Mouse (Mus musculus) embryonic facial prominence, embryonic 13.5 days (tissue): Measurements from ENCODE around the gene Taf4. TPM values are rescaled to one million over a fixed set of nuclear protein-coding genes. Genes with fewer than 3 reads are reported as not detected.

Source experiments
- ATAC-seq: fragments of 200-750 bp; cut with Nextera tagmentation; 2 replicates; pipeline ENCODE4 v1.8.0; 2017; ENCODE audit warnings: low read depth; ENCODE audit not compliant: insufficient number of reproducible peaks, insufficient read depth, low FRiP score, low TSS enrichment
- H3K27ac ChIP-seq: fragments of 300-500 bp; sonication (generic); 2 replicates; pipeline ENCODE4 v1.5.1; 2015; ENCODE audit warnings: moderate library complexity, mild to moderate bottlenecking, inconsistent platforms
- H3K27me3 ChIP-seq: fragments of 300-500 bp; sonication (generic); 2 replicates; pipeline ENCODE4 v1.6.1; 2015; ENCODE audit warnings: mild to moderate bottlenecking, inconsistent platforms
- H3K36me3 ChIP-seq: fragments of 300-500 bp; sonication (generic); 2 replicates; pipeline ENCODE4 v1.6.1; 2015; ENCODE audit warnings: mild to moderate bottlenecking, inconsistent platforms
- H3K4me1 ChIP-seq: fragments of 300-500 bp; sonication (generic); 2 replicates; pipeline ENCODE4 v1.6.1; 2015; ENCODE audit warnings: inconsistent platforms
- H3K4me2 ChIP-seq: fragments of 300-500 bp; sonication (generic); 2 replicates; pipeline ENCODE4 v1.6.1; 2015; ENCODE audit warnings: moderate library complexity, mild to moderate bottlenecking, inconsistent platforms
- H3K4me3 ChIP-seq: fragments of 300-500 bp; sonication (generic); 2 replicates; pipeline ENCODE4 v1.5.1; 2015; ENCODE audit warnings: mild to moderate bottlenecking, inconsistent platforms
- H3K9ac ChIP-seq: fragments of 300-500 bp; sonication (generic); 2 replicates; pipeline ENCODE4 v1.6.1; 2015; ENCODE audit warnings: mild to moderate bottlenecking, inconsistent platforms
- H3K9me3 ChIP-seq: fragments of 300-500 bp; sonication (generic); 2 replicates; pipeline ENCODE4 v1.6.1; 2016; ENCODE audit warnings: inconsistent platforms
- WGBS: fragments of 180-500 bp; shearing (Covaris S2); methylation state at CpG from one replicate; pipeline ENCODE4 v1.1.7; 2015; ENCODE audit warnings: mixed read lengths; 5-methylcytosine and 5-hydroxymethylcytosine counted together
- polyA plus RNA-seq: library from polyadenylated mRNA; unstranded; fragments of >200 nt; fragmentation: Nextera tagmentation; extraction: Ambion mirVana; gene quantifications from 2 replicates; pipeline ENCODE4 v1.2.1, GENCODE M21; 2015

The Taf4 gene
- polyA plus RNA-seq, 1 experiment from 2014 or later = 3.7 TPM

DNA sequence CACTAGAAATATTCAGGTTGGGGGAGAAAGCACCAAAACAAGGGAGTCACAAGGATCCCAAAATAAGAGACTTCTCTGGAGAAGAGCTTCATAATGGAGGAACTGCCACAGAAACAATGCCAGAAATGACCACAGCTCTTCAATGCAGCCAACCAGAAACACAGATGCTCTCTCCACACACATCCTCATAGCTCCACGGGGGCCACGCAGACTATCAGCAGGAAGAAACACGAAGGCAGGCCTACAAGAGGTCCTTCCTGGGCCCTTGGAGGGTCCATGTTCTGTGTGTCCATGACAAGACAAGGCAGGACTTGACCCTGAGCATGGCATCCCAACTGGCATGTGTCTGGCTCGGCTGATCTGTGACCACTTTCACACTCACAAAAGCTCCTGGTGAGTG is 15.0 kb downstream of the Taf4 start:
- no peaks in the 10 kb centered on the region for H3K9me3 ChIP-seq
- H3K4me2 ChIP-seq = no peak overlapping the region
- H3K27me3 ChIP-seq = no peaks in the 10 kb centered on the region
- no peak overlapping the region for H3K27ac ChIP-seq
- no peaks in the 10 kb centered on the region for H3K36me3 ChIP-seq
- no peak for ATAC-seq
- no peak overlapping the region for H3K4me3 ChIP-seq
- H3K4me1 ChIP-seq = peaks cover 26% of the 10 kb centered on the region
- WGBS = 81% methylated on average over 4 of the region's 4 CpGs
- H3K9ac ChIP-seq = no peak overlapping the region

DNA sequence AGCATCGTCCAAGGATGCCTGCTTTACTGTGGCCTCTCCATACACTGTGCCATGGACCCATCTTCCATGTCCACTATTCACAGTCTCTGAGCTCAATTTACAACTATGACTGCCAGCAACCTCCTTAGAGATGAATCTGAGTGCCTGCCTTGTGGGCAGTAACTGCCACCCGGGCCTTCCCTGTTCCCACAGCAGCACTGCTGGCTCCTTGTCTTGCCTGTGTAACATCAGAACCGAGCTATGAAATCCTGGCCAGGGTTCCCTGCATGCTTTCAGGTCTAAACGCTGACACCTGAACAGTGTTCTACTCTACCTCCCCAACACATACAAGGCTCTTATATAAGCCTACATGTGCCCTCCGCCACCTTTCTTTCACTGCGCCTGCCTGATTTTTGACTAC is 16.1 kb downstream of the Taf4 start:
- Histone ChIP-seq H3K4me1 (peaks cover 23% of the 10 kb centered on the region), H3K4me3 (no peak overlapping the region), H3K27me3 (no peaks in the 10 kb centered on the region), H3K9me3 (no peaks in the 10 kb centered on the region), H3K4me2 (no peak overlapping the region), H3K9ac (no peak overlapping the region), H3K36me3 (no peaks in the 10 kb centered on the region), H3K27ac (no peak overlapping the region)
- 83% methylated on average over 6 of the region's 6 CpGs for WGBS
- ATAC-seq = no peak

DNA sequence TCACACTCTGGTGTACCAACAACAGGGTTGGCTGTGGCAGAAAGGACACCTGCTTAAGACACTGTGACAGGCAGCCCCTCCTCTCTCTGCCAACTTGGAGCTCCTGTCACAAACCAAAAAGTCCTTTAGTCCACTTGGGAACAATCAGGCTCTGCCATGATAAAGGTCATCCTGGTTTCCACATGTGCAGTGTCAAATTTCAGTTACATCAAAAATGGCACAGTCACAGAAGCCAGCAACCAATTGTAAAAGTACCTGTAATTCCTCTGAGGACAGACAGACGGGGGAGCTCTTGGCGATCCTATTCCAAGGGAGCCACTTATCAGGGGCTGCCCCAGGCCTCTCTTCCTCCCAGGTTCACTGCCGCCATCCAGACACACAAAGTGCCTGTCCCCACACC is 17.1 kb downstream of the Taf4 start:
- H3K4me1 ChIP-seq = peaks cover 23% of the 10 kb centered on the region
- no peaks in the 10 kb centered on the region for H3K27me3 ChIP-seq
- no peak overlapping the region for H3K4me2 ChIP-seq
- WGBS = 8% methylated on average over 3 of the region's 3 CpGs
- H3K36me3 ChIP-seq = no peaks in the 10 kb centered on the region
- no peak overlapping the region for H3K9ac ChIP-seq
- H3K9me3 ChIP-seq = no peaks in the 10 kb centered on the region
- H3K27ac ChIP-seq = no peak overlapping the region
- no peak overlapping the region for H3K4me3 ChIP-seq
- ATAC-seq = no peak

DNA sequence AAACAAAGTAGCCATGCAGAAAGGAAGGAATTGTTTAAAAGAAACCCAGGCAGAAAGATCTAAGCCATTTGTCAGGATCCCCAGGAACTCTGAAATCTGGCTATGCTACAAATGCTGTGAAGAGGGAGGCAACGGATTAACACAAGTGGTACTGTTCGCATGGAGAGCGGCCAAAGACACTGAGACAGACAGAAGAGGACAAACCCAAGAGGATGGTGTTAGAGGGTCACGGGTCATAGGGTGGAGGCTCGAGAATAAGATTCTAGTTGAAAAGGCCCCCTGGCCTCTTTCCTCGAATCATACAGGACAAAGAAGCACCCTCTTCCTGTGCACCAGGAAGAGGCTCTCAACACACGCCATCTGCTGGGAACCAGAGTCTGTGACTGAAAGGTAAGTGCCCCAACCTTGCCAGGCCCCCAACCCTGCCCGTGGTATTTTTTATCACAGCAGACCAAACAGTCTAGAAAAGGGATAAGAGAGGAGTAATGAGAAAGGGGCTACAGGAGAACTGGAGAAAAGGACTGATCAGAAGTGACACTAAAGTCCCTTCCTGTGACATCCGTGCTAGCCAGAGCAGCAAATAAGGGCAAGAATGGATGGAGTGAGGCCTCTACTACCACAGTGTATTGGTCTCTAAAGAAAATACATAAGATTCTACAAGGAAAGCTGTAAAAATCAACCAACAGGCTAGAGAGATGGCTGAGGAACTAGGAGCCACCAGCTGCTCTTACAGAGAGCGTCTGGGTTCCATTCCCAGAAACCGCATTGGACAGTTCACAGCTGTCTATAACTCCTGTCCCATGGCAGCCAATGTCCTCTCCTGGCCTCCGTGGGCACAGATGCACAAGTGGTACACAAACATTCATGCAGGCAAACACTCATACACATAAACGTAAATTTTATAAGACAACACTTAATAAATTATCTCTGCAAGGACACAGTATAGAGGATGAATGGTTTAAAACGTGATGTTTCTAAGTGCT is 24.6 kb downstream of the Taf4 start:
- WGBS = 70% methylated on average over 14 of the region's 14 CpGs
- Histone ChIP-seq H3K27me3 (no peaks in the 10 kb centered on the region), H3K4me2 (no peak overlapping the region), H3K9ac (no peak overlapping the region), H3K4me1 (0 out of 2 replicates have a peak, but pooled peaks cover 15% of the 10 kb centered on the region), H3K36me3 (no peaks in the 10 kb centered on the region), H3K9me3 (no peaks in the 10 kb centered on the region), H3K27ac (no peak overlapping the region), H3K4me3 (no peak overlapping the region)
- ATAC-seq = no peak

DNA sequence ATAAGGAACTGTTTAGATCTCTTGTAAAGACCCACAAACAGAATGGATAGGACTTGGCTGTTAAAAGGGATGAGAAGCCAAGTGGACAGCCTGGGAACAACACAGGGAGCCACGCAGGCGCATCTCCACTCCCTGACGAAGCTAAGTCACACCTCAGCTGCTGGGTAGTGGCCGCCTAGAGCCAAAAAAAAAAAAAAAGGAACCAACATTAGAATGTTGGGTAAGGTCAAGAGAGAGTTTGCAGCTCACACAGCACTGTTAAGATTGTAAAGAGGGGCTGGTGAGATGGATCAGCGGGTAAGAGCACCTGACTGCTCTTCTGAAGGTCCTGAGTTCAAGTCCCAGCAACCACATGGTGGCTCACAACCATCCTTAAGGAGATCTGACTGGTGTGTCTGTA is 27.6 kb downstream of the Taf4 start:
- WGBS = 85% methylated on average over 5 of the region's 5 CpGs
- ATAC-seq = no peak
- no peaks in the 10 kb centered on the region for H3K36me3 ChIP-seq
- no peaks in the 10 kb centered on the region for H3K27me3 ChIP-seq
- H3K4me1 ChIP-seq = peaks cover 21% of the 10 kb centered on the region; the same call in 1 of the 2 replicates
- H3K9me3 ChIP-seq = no peaks in the 10 kb centered on the region
- no peak overlapping the region for H3K27ac ChIP-seq
- no peak overlapping the region for H3K4me2 ChIP-seq
- no peak overlapping the region for H3K9ac ChIP-seq
- H3K4me3 ChIP-seq = no peak overlapping the region

DNA sequence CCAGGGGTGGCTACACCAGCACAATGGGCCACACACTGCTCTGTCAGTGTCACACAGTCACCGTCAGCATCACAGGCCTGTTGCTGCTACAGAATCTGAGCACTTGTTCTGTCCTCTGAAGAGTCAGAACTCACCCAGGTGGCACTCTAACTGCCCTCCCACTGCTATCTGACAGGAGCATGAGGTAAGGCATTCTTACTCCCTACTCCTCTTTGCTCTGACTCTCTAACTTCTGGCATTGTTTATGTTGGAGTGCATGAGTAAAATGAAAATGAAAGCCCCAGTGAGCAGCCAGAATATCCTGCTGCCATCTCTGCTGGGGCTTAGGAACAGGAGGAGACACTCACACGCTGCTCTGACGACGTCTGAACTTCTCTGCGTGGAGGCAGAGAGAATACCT is 28.8 kb downstream of the Taf4 start:
- Histone ChIP-seq H3K27me3 (no peaks in the 10 kb centered on the region), H3K27ac (no peak overlapping the region), H3K36me3 (no peaks in the 10 kb centered on the region), H3K9ac (no peak overlapping the region), H3K4me3 (no peak overlapping the region), H3K9me3 (no peaks in the 10 kb centered on the region), H3K4me1 (peaks cover 24% of the 10 kb centered on the region; the same call in 1 of the 2 replicates), H3K4me2 (no peak overlapping the region)
- ATAC-seq = no peak
- WGBS = 67% methylated on average over 5 of the region's 5 CpGs

DNA sequence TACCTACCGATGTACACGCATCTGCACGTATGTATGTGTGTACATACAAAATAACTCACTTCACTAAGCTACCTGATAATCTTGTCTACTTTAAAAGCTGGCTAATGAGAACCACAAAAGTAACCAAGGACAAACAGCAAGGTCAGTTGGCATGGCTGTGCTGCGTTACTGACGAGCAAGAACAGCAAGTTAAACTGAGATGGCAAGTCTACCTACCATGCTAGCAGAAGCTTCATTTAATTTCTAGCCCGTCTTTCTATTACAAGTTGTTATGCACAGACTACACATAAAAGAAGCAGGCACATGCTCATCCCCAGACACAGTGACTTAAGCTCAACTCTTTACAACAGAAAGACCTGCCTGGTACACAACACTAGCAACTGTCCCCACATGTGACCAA is 29.9 kb downstream of the Taf4 start:
- Histone ChIP-seq H3K4me1 (peaks cover 19% of the 10 kb centered on the region; the same call in 1 of the 2 replicates), H3K9ac (no peak overlapping the region), H3K4me2 (no peak overlapping the region), H3K9me3 (no peaks in the 10 kb centered on the region), H3K27ac (no peak overlapping the region), H3K27me3 (no peaks in the 10 kb centered on the region), H3K4me3 (no peak overlapping the region), H3K36me3 (no peaks in the 10 kb centered on the region)
- 87% methylated on average over 6 of the region's 6 CpGs for WGBS
- no peak for ATAC-seq

DNA sequence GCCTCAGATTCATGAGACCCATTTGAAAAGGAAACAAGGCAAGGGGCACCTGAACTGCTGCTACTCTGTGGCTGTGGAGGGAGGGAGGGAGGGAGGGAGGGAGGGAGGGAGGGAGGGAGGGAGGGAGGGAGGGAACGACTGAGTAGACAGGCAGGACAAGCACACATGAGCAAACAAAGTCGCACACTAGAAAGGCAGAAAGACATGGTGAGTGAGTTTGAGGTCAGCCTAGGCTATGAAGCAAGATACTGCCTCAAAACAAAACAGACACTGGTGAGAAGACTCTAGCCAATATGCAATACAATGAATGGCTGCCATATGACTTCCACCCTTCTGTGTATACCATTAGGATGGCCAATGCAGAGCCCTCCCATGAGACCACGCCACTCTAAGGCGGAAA is 31.4 kb downstream of the Taf4 start:
- no peaks in the 10 kb centered on the region for H3K27me3 ChIP-seq
- no peak overlapping the region for H3K4me3 ChIP-seq
- H3K4me2 ChIP-seq = no peak overlapping the region
- ATAC-seq = no peak
- no peaks in the 10 kb centered on the region for H3K9me3 ChIP-seq
- no peaks in the 10 kb centered on the region for H3K36me3 ChIP-seq
- H3K4me1 ChIP-seq = peaks cover 19% of the 10 kb centered on the region; the same call in 1 of the 2 replicates
- H3K9ac ChIP-seq = no peak overlapping the region
- WGBS = 42% methylated on average over 4 of the region's 4 CpGs
- no peak overlapping the region for H3K27ac ChIP-seq

DNA sequence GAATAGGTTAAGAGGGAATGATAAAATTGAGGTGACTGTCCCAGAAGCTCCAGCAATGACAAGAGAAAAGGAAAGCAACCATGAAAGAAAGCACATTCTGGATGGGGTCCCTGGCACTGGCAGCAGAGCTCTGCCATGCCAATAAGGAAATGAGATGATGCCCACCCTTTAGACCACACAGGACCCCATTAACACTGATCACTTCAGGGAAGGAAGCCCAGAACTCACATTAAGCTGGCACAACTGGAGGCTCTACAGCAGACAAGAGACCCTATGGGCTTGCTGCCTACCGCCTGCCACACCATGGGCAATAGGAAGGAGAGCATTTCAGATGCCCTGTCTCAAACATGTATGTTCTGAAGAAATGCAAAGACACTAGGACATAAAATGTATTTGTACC is 34.8 kb downstream of the Taf4 start:
- WGBS = 97% methylated on average over 1 of the region's 1 CpGs
- Histone ChIP-seq H3K27ac (no peak overlapping the region), H3K9me3 (no peaks in the 10 kb centered on the region), H3K4me1 (peaks cover 18% of the 10 kb centered on the region; the same call in 1 of the 2 replicates), H3K4me2 (no peak overlapping the region), H3K27me3 (no peaks in the 10 kb centered on the region), H3K36me3 (no peaks in the 10 kb centered on the region), H3K9ac (no peak overlapping the region), H3K4me3 (no peak overlapping the region)
- ATAC-seq = no peak

DNA sequence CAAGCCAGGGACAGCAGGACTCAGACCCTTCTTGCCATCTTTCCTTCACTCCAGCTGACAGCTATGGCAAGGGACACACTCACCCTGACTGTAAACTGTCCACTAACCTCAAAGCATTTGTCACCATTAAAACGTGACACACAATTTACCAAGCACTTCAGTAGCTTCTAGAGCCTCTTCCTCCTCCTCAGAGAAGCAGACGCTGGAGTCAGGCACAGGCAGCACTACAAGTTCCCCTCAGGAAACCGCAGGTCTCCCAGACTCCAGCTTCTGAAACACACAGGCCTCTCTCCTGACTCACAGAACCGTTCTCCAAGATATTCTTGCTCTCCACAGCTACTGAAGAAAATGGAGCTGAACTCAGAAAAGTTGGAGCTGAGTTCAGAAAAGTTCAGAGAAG is 39.4 kb downstream of the Taf4 start:
- Histone ChIP-seq H3K4me3 (no peak overlapping the region), H3K4me2 (no peak overlapping the region), H3K27me3 (no peaks in the 10 kb centered on the region), H3K36me3 (peaks cover 31% of the 10 kb centered on the region), H3K4me1 (0 out of 2 replicates have a peak, but pooled peaks cover 4% of the 10 kb centered on the region), H3K9ac (no peak overlapping the region), H3K27ac (no peak overlapping the region), H3K9me3 (no peaks in the 10 kb centered on the region)
- WGBS = 76% methylated on average over 4 of the region's 4 CpGs
- no peak for ATAC-seq

DNA sequence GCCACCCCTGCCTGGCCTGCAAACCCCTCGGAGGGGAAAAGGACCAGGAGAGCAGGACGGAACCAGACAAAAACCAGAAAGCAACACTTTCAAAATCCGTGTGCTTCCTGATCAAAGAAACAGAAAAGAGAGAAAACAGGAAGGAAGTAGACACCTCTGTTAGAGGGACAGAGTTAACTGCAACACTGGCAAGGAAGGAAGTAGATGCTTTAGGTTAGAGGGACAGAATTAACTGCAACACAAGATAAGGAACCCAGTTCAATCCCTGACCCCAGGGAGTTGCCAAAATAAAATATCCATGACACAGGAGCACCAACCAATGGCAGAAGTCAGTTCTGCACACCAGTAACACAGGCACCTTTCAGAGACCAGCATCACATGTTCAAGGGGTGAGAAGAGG is 42.3 kb downstream of the Taf4 start:
- no peaks in the 10 kb centered on the region for H3K9me3 ChIP-seq
- peaks cover 59% of the 10 kb centered on the region for H3K36me3 ChIP-seq
- no peak overlapping the region for H3K4me3 ChIP-seq
- H3K9ac ChIP-seq = no peak overlapping the region
- no peak overlapping the region for H3K27ac ChIP-seq
- 0 out of 2 replicates have a peak, but pooled peaks cover 2% of the 10 kb centered on the region for H3K4me1 ChIP-seq
- ATAC-seq = no peak
- no peak overlapping the region for H3K4me2 ChIP-seq
- H3K27me3 ChIP-seq = no peaks in the 10 kb centered on the region
- 66% methylated on average over 3 of the region's 3 CpGs for WGBS

DNA sequence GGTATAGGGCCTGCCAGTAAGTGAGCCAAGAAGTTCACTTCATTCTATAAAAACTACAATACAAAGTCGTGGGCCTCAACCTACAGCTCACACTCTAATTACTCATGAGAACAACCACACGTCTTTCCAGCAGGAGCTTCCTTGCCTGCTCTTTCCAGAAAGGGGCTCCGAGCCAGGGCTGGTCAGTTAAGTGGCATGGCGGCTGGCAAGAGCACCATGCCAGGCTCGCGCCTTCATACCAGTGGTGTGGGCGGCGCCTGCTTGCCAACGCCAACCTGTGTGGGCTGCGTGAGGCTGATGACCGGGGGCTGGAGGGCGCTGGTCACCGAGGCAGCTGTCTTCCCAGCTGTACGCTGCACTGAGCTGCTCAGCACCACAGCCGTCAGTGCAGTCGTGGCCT is 44.7 kb downstream of the Taf4 start:
- ATAC-seq = no peak
- Histone ChIP-seq H3K9me3 (no peaks in the 10 kb centered on the region), H3K27ac (no peak overlapping the region), H3K4me2 (no peak overlapping the region), H3K9ac (no peak overlapping the region), H3K4me1 (no peaks in the 10 kb centered on the region), H3K27me3 (no peaks in the 10 kb centered on the region), H3K36me3 (peaks cover 72% of the 10 kb centered on the region), H3K4me3 (no peak overlapping the region)
- WGBS = 93% methylated on average over 16 of the region's 16 CpGs
